Mouse (Mus musculus) ES-Bruce4 (cell line): ENCODE measurements around the gene Bod1l.

Source experiments
- CTCF ChIP-seq: IDR thresholded peaks from one replicate; pipeline ENCODE4 v1.8.1; 2011; ENCODE audit warnings: low read depth, low read length
- POLR2A ChIP-seq: IDR thresholded peaks from one replicate; pipeline ENCODE4 v1.8.1; 2011; ENCODE audit warnings: low read length; ENCODE audit not compliant: insufficient read depth

- TF ChIP-seq CTCF: no peak
- no peak for TF ChIP-seq POLR2A
Measured at GRCm38 (mm10) chr5:41806176-41806575, 37.9 kb downstream of the Bod1l start.
